Mouse (Mus musculus): ENCODE measurements around the gene Cul4a.

Cul4a gene

GRCm38 (mm10) chr8:13180911-13181690, 75.7 kb downstream of the Cul4a start:
- no peak for DNase-seq

- DNase-seq: no peak
These were observed 76.2 kb downstream of the Cul4a start for GRCm38 (mm10) chr8:13181691-13181976.

- no peak for DNase-seq
These were observed 81.4 kb downstream of the Cul4a start for GRCm38 (mm10) chr8:13186819-13187218.

GRCm38 (mm10) chr8:13187229-13187628, 81.8 kb downstream of the Cul4a start:
- no peak for DNase-seq

- DNase-seq: no peak
These were observed 82.2 kb downstream of the Cul4a start for GRCm38 (mm10) chr8:13187638-13188037.

- no peak for DNase-seq
These were observed 82.7 kb downstream of the Cul4a start for GRCm38 (mm10) chr8:13188052-13188555.

- DNase-seq: no peak
These were observed 83.4 kb downstream of the Cul4a start for GRCm38 (mm10) chr8:13188857-13189256.

- DNase-seq: peak; percentile 53 to 72
These were observed 84.8 kb downstream of the Cul4a start for GRCm38 (mm10) chr8:13190235-13190634.

GRCm38 (mm10) chr8:13194818-13195217, 89.4 kb downstream of the Cul4a start:
- DNase-seq: no peak

GRCm38 (mm10) chr8:13197493-13197892, 92.1 kb downstream of the Cul4a start:
- no peak for DNase-seq

Measured in lung, postnatal 4 days (tissue).